ENCODE assay signal across 16 mouse cellular contexts in genomic region chr7:83722485-83722884, GRCm38 (mm10). TPM values are rescaled to one million over a fixed set of nuclear protein-coding genes. Genes with fewer than 3 reads are reported as not detected.
DNase-seq lines count a peak whose midpoint lies in the region; ATAC-seq lines count a peak whose summit lies in the region.
"Had no signal": no experiment of that assay in that cellular context is flagged by ENCODE, and none has a peak within 500 bp of the region (broad histone marks: within the 10 kb centered on the region; RNA-seq: fewer than 3 reads in every experiment).

No protein-coding gene starts in this region.

- peak; percentile 13 for DNase-seq in adrenal gland, adult 2 months
- DNase-seq in adrenal gland, adult 18-20 months (ENCODE audit: low spot score in 2 of 2), result no peak
- DNase-seq in heart, adult 18-20 months, result peak; percentile 25 to 69
- DNase-seq in heart, postnatal 4 days, result no peak
- peak; percentile 5 to 22 for DNase-seq in monocyte, adult 2 months (ENCODE audit: low read depth in 1 of 2, low spot score in 2 of 2)
- DNase-seq in hindbrain, embryonic 11.5 days (ENCODE audit: low spot score), result no peak
- DNase-seq in ovary, postnatal 10 days (ENCODE audit: low spot score), result no peak
- DNase-seq: kidney, adult 18-20 months; lung, adult 2 months; lung, postnatal 36 days; midbrain, embryonic 14.5 days; right cerebral cortex, postnatal 14 days had no signal

- H3K36me3 ChIP-seq in hindbrain, embryonic 11.5 days (ENCODE audit: control insufficient read depth, insufficient read depth, low read length), result no peaks in the 10 kb centered on the region
- H3K36me3 ChIP-seq: forebrain, embryonic 15.5 days; limb, embryonic 15.5 days had no signal

- no peak; the same call in 1 of the 2 replicates for ATAC-seq in monocyte, adult 5-6 weeks (replicated peaks; ENCODE audit: insufficient number of reproducible peaks, low FRiP score, low TSS enrichment, poor library complexity, severe bottlenecking)
- no peak for ATAC-seq in hindbrain, embryonic 11.5 days (ENCODE audit: low FRiP score)
- ATAC-seq: forebrain, embryonic 15.5 days had no signal

- 83% methylated on average over 14 of the region's 14 CpGs for WGBS in hindbrain, embryonic 11.5 days

- no peak overlapping the region for H3K27ac ChIP-seq in hindbrain, embryonic 11.5 days (ENCODE audit: low read depth, low read length)
- H3K27ac ChIP-seq: forebrain, embryonic 15.5 days; limb, embryonic 15.5 days had no signal

- H3K9ac ChIP-seq in hindbrain, embryonic 11.5 days (ENCODE audit: low read depth, low read length), result no peak overlapping the region
- H3K9ac ChIP-seq: forebrain, embryonic 15.5 days; limb, embryonic 15.5 days had no signal

- no peaks in the 10 kb centered on the region for H3K9me3 ChIP-seq in hindbrain, embryonic 11.5 days (ENCODE audit: control insufficient read depth, low read length)
- H3K9me3 ChIP-seq: forebrain, embryonic 15.5 days; limb, embryonic 15.5 days had no signal

- no peak overlapping the region for H3K4me2 ChIP-seq in hindbrain, embryonic 11.5 days (replicated peaks; ENCODE audit: low read depth, low read length)
- H3K4me2 ChIP-seq: forebrain, embryonic 15.5 days; limb, embryonic 15.5 days had no signal

- H3K4me3 ChIP-seq in hindbrain, embryonic 11.5 days (ENCODE audit: low read depth, low read length), result no peak overlapping the region
- H3K4me3 ChIP-seq: erythroblast, embryonic 14.5 days; forebrain, embryonic 15.5 days; limb, embryonic 15.5 days had no signal

- H3K4me1 ChIP-seq in hindbrain, embryonic 11.5 days (replicated peaks; ENCODE audit: control insufficient read depth, insufficient read depth, low read length), result no peaks in the 10 kb centered on the region
- H3K4me1 ChIP-seq: forebrain, embryonic 15.5 days had no signal

- H3K27me3 ChIP-seq in hindbrain, embryonic 11.5 days (ENCODE audit: control insufficient read depth, insufficient read depth, low read length), result no peaks in the 10 kb centered on the region
- H3K27me3 ChIP-seq: forebrain, embryonic 15.5 days; limb, embryonic 15.5 days had no signal

RNA-seq across cellular contexts. Expression of gene Il16, which starts 23.0 kb away (rescaled TPM):
- 1 to 10 TPM; 3.4 to 5.7 TPM for total RNA-seq in adrenal gland, adult 2 months (2021)
- polyA plus RNA-seq in adrenal gland, adult 2 months (2012; rRNA removed), result 1.9 and 2.0 TPM in 2 replicates
- total RNA-seq in adrenal gland, adult 18-20 months (2021), result 1 to 10 TPM; 5.6 to 6.3 TPM
- 1 to 10 TPM; 6.7 to 8.6 TPM for total RNA-seq in heart, adult 18-20 months (2021)
- 1 to 10 TPM; 4.5 to 5.5 TPM for total RNA-seq in heart, postnatal 4 days (2021)
- total RNA-seq in monocyte, adult 5-6 weeks (2017), result 184 to 220 TPM (median 193 TPM) in 3 replicates
- polyA plus RNA-seq in hindbrain, embryonic 11.5 days (2014; fragmentation: Nextera tagmentation; extraction: Ambion mirVana), result 1.0 and 1.5 TPM in 2 replicates

Comparison
In these comparisons a context has a peak if more than half of its experiments do, and no peak if none do; other contexts are left out.
1. DNase-seq: peak in adrenal gland, adult 2 months (single experiment), heart, adult 18-20 months (2 of 2) and monocyte, adult 2 months (2 of 2); none in adrenal gland, adult 18-20 months (0 of 2), heart, postnatal 4 days (single experiment), hindbrain, embryonic 11.5 days (single experiment) and ovary, postnatal 10 days (single experiment).
2. RNA of gene Il16, which starts 23.0 kb away (total RNA-seq): 184 to 220 TPM in monocyte, adult 5-6 weeks; 6.7 to 8.6 TPM in heart, adult 18-20 months, 5.6 to 6.3 TPM in adrenal gland, adult 18-20 months, 3.4 to 5.7 TPM in adrenal gland, adult 2 months and 4.5 to 5.5 TPM in heart, postnatal 4 days; every median in the first group is over 10 times any median in the second.